Mouse (Mus musculus): ENCODE data around the gene Cdc42se2. TPM values are rescaled to one million over a fixed set of nuclear protein-coding genes. Genes with fewer than 3 reads are reported as not detected.
A peak's percentile ranks its signal among the peaks of the same experiment; 100 is the strongest.

Gene Cdc42se2
- polyA plus RNA-seq, 1 experiment from 2014 or later: 229 TPM

DNA sequence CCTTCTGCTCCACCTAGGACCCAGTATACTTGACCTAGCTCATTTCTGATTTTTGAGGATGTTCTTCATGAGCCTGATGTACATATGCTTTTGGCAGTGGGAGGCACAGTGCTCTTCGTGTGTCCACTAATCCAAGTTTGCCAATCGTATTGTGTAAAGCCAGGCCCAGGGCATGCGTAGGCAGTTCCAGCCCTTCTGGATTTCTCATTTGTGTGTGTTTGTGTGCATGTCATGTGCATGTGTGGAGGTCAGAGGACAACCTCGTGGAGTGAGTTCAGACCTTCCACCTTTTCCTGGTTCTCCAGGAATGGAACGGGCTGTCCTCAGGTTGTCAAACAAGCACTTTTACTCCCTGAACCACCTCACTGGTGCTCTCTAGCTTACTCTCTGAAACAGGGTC is 22.1 kb upstream of the Cdc42se2 start:
- H3K9me3 ChIP-seq (replicated peaks): no peaks in the 10 kb centered on the region
- peaks cover 47% of the 10 kb centered on the region for H3K4me1 ChIP-seq
- DNase-seq (ENCODE audit: low spot score): no peak
- no peaks in the 10 kb centered on the region for H3K36me3 ChIP-seq
- peak overlapping the region; percentile 89; the same call in 1 of the 2 replicates for H3K27ac ChIP-seq (replicated peaks)
- no peak overlapping the region for H3K4me3 ChIP-seq
- WGBS: 88% methylated on average over 5 of the region's 5 CpGs
- no peaks in the 10 kb centered on the region for H3K27me3 ChIP-seq (ENCODE audit: low read depth, poor library complexity, severe bottlenecking)

DNA sequence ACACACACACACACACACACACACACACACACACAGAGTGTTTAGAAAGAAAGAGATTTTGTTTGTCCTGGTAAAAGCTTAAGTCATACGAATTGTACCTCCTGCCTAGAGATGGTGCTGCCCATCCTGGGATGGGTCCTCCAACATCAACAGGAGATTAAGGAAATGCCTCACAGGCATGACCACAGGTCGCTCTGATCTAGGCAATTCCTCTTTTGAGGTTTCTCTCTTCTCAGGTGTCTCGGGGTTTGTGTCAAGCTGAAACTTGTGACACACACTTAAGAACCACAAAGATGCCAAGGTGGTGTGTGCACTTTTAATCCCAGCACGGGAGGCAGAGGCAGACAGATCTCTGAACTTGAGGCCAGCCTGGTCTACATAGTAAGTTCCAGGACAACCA is 20.7 kb upstream of the Cdc42se2 start:
- Histone ChIP-seq H3K27me3 (ENCODE audit: low read depth, poor library complexity, severe bottlenecking) (no peaks in the 10 kb centered on the region), H3K27ac (replicated peaks) (no peak overlapping the region), H3K4me3 (no peak overlapping the region), H3K9me3 (replicated peaks) (no peaks in the 10 kb centered on the region), H3K36me3 (no peaks in the 10 kb centered on the region), H3K4me1 (peaks cover 35% of the 10 kb centered on the region)
- 85% methylated on average over 4 of the region's 4 CpGs for WGBS
- DNase-seq (ENCODE audit: low spot score): no peak

DNA sequence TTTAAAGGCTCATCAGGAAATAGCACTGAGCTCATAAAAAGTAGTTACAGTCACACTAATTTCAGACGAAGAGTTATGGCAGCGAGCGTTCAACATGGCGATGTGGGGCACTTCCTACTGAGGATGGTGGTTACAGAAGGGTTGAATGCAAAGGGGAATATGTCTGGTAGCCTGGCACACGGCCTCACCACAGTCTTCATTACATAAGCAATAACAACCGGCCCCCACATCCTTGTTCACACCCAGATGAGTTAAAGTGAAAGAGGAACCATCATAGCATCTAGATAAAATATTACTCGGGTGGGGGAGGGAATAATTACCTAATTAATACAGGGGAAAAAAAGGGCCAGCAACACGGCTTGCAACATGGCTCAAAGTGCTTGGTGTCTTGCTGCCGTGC is 20.2 kb upstream of the Cdc42se2 start:
- Histone ChIP-seq H3K9me3 (replicated peaks) (no peaks in the 10 kb centered on the region), H3K4me1 (peaks cover 30% of the 10 kb centered on the region), H3K27ac (replicated peaks) (no peak overlapping the region), H3K27me3 (ENCODE audit: low read depth, poor library complexity, severe bottlenecking) (no peaks in the 10 kb centered on the region), H3K36me3 (no peaks in the 10 kb centered on the region), H3K4me3 (no peak overlapping the region)
- 90% methylated on average over 9 of the region's 9 CpGs for WGBS
- DNase-seq (ENCODE audit: low spot score): no peak

DNA sequence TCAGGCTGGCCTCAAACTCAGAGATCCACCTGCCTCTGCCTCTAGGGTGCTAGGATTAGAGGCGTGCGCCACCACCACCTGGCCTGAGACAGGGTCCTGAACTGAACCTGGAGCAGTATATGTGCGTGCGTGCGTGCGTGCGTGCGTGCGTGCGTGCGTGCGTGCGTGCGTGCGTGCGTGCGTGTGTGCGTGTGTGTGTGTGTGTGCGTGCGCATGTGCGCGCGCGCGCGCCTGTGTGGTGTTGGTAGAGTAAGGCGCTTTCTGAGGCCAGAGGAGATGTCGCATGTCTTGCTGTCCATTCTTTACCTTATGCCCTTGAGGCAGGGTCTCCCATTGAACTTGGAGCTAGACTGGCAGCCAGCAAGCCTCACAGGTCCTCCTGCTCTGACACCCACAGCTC is 19.4 kb upstream of the Cdc42se2 start:
- no peaks in the 10 kb centered on the region for H3K36me3 ChIP-seq
- H3K27ac ChIP-seq (replicated peaks): no peak overlapping the region
- WGBS: 98% methylated on average over 28 of the region's 28 CpGs
- no peak for DNase-seq (ENCODE audit: low spot score)
- peaks cover 22% of the 10 kb centered on the region for H3K4me1 ChIP-seq
- H3K27me3 ChIP-seq (ENCODE audit: low read depth, poor library complexity, severe bottlenecking): no peaks in the 10 kb centered on the region
- no peak overlapping the region for H3K4me3 ChIP-seq
- no peaks in the 10 kb centered on the region for H3K9me3 ChIP-seq (replicated peaks)

- Histone ChIP-seq H3K4me3 (no peak overlapping the region), H3K4me1 (peaks cover 5% of the 10 kb centered on the region), H3K9me3 (replicated peaks) (no peaks in the 10 kb centered on the region), H3K36me3 (no peaks in the 10 kb centered on the region), H3K27ac (replicated peaks) (no peak overlapping the region), H3K27me3 (ENCODE audit: low read depth, poor library complexity, severe bottlenecking) (no peaks in the 10 kb centered on the region)
- no peak for DNase-seq (ENCODE audit: low spot score)
- WGBS: 92% methylated on average over 4 of the region's 4 CpGs
Observed at GRCm38 (mm10) chr11:54805196-54805595, 17.7 kb upstream of the Cdc42se2 start.

DNA sequence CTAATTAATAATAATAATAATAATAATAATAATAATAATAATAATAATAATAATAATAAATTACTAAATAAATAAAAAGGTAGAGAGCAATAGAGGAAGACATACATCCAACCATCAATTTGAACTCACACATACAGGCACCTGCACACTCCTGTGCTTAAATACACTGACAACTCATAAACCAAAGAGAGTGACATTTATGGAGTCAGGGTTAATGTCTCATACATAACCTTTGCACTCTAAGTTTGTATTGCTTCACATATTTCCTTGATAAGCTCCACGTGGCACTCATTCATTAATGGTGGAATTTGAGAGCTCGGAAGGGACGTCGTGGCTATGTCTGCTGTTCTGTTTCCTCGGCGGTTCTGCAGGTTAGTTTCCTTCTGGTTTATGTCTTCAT is 15.1 kb upstream of the Cdc42se2 start:
- Histone ChIP-seq H3K36me3 (no peaks in the 10 kb centered on the region), H3K9me3 (replicated peaks) (no peaks in the 10 kb centered on the region), H3K4me3 (no peak overlapping the region), H3K27me3 (ENCODE audit: low read depth, poor library complexity, severe bottlenecking) (no peaks in the 10 kb centered on the region), H3K4me1 (no peaks in the 10 kb centered on the region), H3K27ac (replicated peaks) (no peak overlapping the region)
- DNase-seq (ENCODE audit: low spot score): no peak
- 85% methylated on average over 6 of the region's 6 CpGs for WGBS

- no peak for DNase-seq (ENCODE audit: low spot score)
- H3K36me3 ChIP-seq: no peaks in the 10 kb centered on the region
- H3K4me3 ChIP-seq: no peak overlapping the region
- no peak overlapping the region for H3K27ac ChIP-seq (replicated peaks)
- 90% methylated on average over 6 of the region's 6 CpGs for WGBS
- H3K4me1 ChIP-seq: no peaks in the 10 kb centered on the region
- no peaks in the 10 kb centered on the region for H3K9me3 ChIP-seq (replicated peaks)
- no peaks in the 10 kb centered on the region for H3K27me3 ChIP-seq (ENCODE audit: low read depth, poor library complexity, severe bottlenecking)
Observed at GRCm38 (mm10) chr11:54801791-54802558, 14.5 kb upstream of the Cdc42se2 start.

DNA sequence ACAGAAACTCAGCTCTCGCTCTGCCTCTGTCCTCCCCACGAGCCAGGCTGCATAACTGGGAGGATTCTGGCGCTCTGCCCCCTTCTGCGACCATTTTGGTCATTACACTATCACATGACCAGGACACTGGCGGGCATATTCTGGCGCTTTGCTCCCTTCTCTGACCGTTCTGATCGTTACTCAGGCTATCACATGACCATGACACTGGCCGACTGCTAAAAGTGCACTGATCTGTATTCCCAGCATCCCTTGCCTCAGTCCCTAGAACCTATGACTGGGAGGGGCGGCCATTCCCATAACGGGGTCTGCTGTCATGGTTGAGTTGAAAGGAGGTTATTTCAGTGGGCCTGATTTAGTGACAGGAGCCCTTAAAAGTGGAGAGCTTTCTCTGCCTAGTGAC is 9.1 kb upstream of the Cdc42se2 start:
- Histone ChIP-seq H3K27me3 (ENCODE audit: low read depth, poor library complexity, severe bottlenecking) (no peaks in the 10 kb centered on the region), H3K4me1 (peaks cover 7% of the 10 kb centered on the region), H3K9me3 (replicated peaks) (no peaks in the 10 kb centered on the region), H3K27ac (replicated peaks) (peak overlapping the region; percentile 38; the same call in 1 of the 2 replicates), H3K4me3 (no peak overlapping the region), H3K36me3 (no peaks in the 10 kb centered on the region)
- WGBS: 88% methylated on average over 11 of the region's 11 CpGs
- no peak for DNase-seq (ENCODE audit: low spot score)

GRCm38 (mm10) chr11:54794678-54795077 is 7.2 kb upstream of the Cdc42se2 start:
- WGBS: 89% methylated on average over 3 of the region's 3 CpGs
- DNase-seq (ENCODE audit: low spot score): no peak
- no peaks in the 10 kb centered on the region for H3K36me3 ChIP-seq

DNA sequence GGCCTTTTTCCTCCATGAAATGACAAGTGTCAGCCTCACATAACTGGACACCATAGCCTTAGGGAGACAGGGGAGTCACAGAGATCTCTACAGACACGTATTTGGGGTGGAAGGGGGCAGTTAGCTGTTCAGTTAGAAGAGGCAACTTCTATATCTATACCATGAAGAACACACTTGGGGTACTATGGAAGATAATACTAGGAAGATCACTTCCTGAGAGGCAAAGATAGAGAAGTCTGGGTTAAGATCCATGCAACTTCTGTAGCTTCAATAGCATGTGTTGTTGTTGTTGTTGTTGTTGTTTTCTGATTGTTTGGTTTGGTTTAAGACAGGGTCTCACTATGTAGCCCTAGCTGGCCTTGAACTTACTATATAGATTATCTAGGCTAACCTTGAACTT is 5.7 kb upstream of the Cdc42se2 start:
- H3K4me3 ChIP-seq: no peak overlapping the region
- no peaks in the 10 kb centered on the region for H3K27me3 ChIP-seq (ENCODE audit: low read depth, poor library complexity, severe bottlenecking)
- no peaks in the 10 kb centered on the region for H3K36me3 ChIP-seq
- no peaks in the 10 kb centered on the region for H3K9me3 ChIP-seq (replicated peaks)
- H3K27ac ChIP-seq (replicated peaks): no peak overlapping the region
- no peak for DNase-seq (ENCODE audit: low spot score)
- 71% methylated on average over 1 of the region's 1 CpGs for WGBS
- H3K4me1 ChIP-seq: peaks cover 13% of the 10 kb centered on the region

More at GRCm38 (mm10) chr11:54794678-54795077, 7.2 kb upstream of the Cdc42se2 start:
- Histone ChIP-seq H3K27me3 (ENCODE audit: low read depth, poor library complexity, severe bottlenecking) (no peaks in the 10 kb centered on the region), H3K4me1 (peaks cover 7% of the 10 kb centered on the region), H3K4me3 (no peak overlapping the region), H3K9me3 (replicated peaks) (no peaks in the 10 kb centered on the region), H3K27ac (replicated peaks) (no peak overlapping the region)

DNA sequence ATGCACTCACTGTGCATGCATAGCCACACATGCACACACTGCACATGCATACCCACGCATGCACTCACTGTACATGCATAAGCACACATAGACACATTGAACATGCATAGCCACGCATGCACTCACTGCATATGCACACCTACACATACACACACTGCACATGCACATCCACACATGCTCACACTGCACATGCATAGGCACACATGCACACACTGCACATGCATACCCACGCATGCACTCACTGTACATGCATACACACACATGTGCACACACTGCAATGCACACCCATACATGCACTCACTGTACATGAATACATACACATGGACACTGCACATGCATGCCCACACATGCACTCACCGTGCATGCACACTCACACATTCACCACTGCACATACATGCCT is 4.0 kb upstream of the Cdc42se2 start:
- WGBS: 96% methylated on average over 4 of the region's 4 CpGs
- H3K4me1 ChIP-seq: peaks cover 23% of the 10 kb centered on the region
- H3K36me3 ChIP-seq: no peaks in the 10 kb centered on the region
- no peaks in the 10 kb centered on the region for H3K9me3 ChIP-seq (replicated peaks)
- no peak overlapping the region for H3K27ac ChIP-seq (replicated peaks)
- no peaks in the 10 kb centered on the region for H3K27me3 ChIP-seq (ENCODE audit: low read depth, poor library complexity, severe bottlenecking)
- H3K4me3 ChIP-seq: no peak overlapping the region
- DNase-seq (ENCODE audit: low spot score): no peak

GRCm38 (mm10) chr11:54786858-54787487 is 502 bp downstream of the Cdc42se2 start:
- no peaks in the 10 kb centered on the region for H3K27me3 ChIP-seq (ENCODE audit: low read depth, poor library complexity, severe bottlenecking)
- WGBS: 0% methylated on average over 54 of the region's 54 CpGs

DNA sequence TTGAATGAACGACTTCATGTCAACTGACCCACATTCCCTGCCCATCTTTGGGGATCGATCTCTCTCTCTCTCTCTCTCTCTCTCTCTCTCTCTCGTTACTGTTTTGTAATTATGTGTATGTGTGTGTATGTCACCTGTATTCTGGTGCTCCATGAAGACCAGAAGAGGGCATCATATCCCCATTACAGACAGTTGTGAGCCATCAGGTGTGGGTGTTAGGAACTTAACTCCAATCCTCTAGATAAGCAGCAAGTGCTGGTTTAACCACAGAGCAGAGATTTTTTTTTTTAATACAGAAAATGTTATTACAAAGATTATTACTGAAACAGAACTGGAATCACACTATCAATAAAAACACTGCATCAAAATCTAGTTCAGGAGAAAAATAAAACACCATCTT is 1.9 kb downstream of the Cdc42se2 start:
- H3K4me1 ChIP-seq: peaks cover 41% of the 10 kb centered on the region
- no peaks in the 10 kb centered on the region for H3K9me3 ChIP-seq (replicated peaks)
- DNase-seq (ENCODE audit: low spot score): no peak
- peaks cover 25% of the 10 kb centered on the region for H3K36me3 ChIP-seq
- H3K27me3 ChIP-seq (ENCODE audit: low read depth, poor library complexity, severe bottlenecking): no peaks in the 10 kb centered on the region
- H3K27ac ChIP-seq (replicated peaks): no peak overlapping the region
- WGBS: 91% methylated on average over 3 of the region's 3 CpGs
- peak overlapping the region; percentile 97 for H3K4me3 ChIP-seq

More at GRCm38 (mm10) chr11:54786858-54787487, 502 bp downstream of the Cdc42se2 start:
- Histone ChIP-seq H3K27ac (replicated peaks) (peak overlapping the region; percentile 99), H3K9me3 (replicated peaks) (no peaks in the 10 kb centered on the region), H3K4me3 (peak overlapping the region; percentile 97), H3K36me3 (peaks cover 25% of the 10 kb centered on the region), H3K4me1 (peaks cover 42% of the 10 kb centered on the region)
- DNase-seq (ENCODE audit: low spot score): no peak

All from midbrain, embryonic 10.5 days (tissue).